Mouse (Mus musculus) layer of hippocampus, postnatal 36 days (tissue): ENCODE data around the gene Dcpp2. TPM values are rescaled to one million over a fixed set of nuclear protein-coding genes. Genes with fewer than 3 reads are reported as not detected.
"Not testable (repeated sequence)": the region's sequence is repeated elsewhere in the genome, so short reads cannot be mapped to it uniquely, and the experiment has no call there.

ENCODE experiments used
- DNase-seq, 2 experiments: peaks; one replicate each; pipeline ENCODE4 v3.0.0; 2022
- total RNA-seq, 2 experiments: library from RNA; stranded (reverse); gene quantifications; 2 replicates each; pipeline ENCODE4 v1.2.3; 2021

The Dcpp2 gene
- total RNA-seq, result not detected

DNA sequence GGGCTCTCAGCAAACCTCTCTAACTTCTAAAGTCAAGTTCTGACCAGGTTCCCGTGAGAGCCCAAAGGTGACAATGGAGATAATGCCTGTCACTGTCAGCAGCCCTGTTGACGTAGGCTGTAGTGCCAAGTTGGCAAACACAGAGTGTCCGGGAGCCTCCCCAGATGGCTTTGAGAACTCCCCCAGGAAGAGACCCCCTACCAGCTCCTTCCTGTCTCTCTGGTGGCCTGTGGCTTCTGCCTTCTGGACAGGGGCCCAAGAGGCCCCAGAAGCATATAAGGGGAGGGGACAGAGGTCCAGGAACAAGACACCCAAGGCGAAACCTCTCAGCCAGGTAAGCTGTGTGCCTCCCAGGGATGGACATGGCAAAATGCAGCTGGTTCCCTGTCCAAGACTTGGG, at the start of gene Dcpp2, which contains the start of gene Dcpp1:
Dcpp2 (plus strand) TSS at position 305 of the 400 bp plus-strand sequence.
Dcpp1 (plus strand) TSS at position 301 of the 400 bp plus-strand sequence.
- DNase-seq, result not testable (repeated sequence)

DNA sequence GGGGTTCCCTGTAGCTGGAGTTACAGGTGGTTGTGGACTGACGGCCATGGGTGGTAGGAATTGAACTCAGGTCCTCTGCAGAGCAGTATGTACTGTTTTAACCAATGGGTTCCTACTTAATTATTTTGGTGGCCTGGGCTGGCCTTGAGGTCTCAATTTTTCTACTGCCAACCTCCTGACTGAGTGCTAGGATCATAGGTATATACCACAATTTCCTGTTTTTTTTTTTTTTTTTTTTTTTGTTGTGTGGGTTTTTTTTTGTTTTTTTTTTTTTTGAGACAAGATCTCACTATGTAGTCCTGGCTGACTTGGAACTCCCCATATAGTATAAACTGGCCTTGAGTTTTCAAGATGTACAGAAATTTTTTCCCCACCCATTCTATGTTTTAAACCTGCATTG, 49.5 kb upstream of the Dcpp2 start:
- no peak for DNase-seq

DNA sequence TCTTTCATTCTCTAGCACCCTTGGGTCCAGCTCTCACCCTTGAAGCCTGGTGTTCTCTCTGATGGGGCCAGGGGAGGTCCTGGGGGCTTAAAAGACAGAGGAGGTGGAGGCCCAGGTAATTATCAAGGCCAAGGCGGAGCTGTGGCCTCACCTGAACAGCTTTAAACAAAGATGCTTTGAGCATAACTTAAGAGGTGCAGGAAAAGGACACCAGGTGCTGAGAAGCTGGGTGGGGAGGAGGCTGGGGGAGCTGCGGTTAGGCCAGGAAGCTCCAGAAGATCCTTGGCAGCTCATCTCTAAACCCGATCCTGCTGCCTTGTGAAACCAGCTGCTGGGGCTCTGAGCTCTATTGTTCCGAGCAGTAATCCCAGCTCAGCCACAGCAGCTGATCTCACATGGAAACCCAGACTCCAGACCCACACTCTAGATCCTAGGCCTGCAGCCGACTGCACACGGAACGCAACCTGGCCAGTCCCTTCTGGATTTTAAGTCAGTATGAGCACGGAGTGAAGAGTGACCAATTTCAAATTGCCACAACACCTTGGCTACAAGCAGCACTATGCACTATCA, 44.6 kb upstream of the Dcpp2 start, which contains the start of gene Prss33:
Prss33 (minus strand) TSS at position 51 of the 570 bp plus-strand sequence.
- DNase-seq, result no peak

DNA sequence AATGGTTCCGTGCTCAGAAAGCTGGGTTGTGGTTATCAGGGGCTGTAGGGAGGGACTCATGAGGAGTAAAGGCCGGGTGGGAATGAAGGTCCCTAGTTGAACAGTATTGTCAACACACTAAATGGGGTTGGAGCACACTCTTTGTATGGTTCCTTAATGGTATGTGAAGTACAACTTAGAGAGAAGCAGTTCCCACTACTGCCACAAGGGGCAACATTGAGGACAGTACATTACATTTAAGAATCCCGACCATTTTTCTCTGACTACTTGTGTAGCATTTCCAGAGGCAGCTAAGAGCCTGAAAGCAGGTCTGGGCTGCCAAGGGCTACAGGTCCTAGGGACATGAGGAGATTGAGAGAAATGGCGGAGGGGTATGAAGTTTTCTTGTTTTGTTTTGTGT, 39.5 kb upstream of the Dcpp2 start:
- DNase-seq, result no peak

DNA sequence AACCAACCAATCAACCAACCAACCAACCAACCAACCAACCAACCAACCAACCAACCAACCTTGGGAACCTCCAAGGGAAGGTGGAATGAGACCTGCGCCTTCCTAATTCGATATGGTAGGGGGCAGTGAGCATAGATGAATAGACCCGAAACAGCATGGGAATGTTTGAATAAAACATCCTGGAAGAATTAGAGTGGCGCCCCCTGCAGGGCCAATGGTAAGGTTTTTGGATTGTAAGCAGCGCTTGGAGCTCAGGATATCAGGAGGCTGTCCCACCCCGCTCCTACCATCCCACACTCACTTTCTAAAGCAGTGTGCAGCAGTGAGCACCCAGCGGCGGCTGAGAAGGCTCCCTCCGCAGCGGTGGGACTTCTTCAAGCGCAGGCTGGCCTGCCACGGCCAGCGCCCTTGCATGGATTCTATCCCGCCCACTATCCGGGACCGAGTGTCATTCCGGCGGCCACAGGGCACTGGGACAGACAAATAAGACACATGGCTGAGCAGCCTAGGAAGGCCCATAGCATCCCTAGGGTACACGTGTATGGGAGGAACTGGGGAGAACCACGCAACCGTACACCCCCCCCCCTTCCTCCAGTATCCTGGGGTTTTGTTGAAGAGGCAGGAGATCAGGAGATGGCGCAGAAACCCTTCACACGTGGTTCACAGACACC, 37.4 kb upstream of the Dcpp2 start:
- DNase-seq, result no peak

DNA sequence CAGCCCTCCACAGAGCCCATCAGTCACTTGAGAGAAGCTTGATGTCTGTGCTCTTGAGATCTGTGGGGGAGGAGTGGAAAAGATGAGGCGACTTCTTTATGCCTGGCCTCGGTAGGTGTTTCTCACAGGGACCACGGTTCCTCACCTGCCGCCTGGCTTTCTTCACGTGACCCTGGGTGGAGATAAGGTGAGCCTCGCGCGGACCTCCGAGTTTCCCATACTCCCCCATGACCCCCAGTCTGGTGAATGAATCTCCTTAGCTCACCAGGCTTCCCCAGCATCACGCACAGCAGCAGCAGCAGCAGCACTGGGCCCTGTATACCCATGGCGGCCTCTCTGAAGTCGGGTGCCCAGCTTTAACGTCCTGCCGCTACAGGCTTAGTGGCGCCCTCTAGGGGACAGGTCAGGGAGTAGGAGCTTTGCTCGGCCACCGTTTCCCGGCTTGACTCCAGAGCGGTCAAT, 36.8 kb upstream of the Dcpp2 start, which contains the start of the genes Prss32 and Prss41:
Prss32 (plus strand) TSS at position 44 of the 462 bp plus-strand sequence.
Prss41 (minus strand) TSS at position 361 of the 462 bp plus-strand sequence.
- no peak for DNase-seq

DNA sequence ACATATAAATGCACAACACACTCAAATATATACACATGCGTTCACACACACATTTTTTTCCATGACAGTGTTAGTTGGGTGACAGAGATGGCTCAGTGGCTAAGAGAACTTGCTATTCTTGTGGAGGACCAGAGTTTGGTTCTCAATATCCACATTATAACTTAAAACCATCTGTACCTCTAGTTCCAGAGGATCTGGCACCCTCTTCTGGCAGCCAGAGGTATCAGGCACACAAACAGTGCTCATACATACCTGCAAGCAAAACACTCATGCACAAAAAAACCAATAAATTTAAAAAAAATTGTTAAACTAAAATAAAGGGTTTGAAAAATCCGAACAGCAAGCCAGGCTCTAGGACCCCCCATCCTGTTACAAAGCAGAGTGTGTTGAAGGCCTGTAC, 30.7 kb upstream of the Dcpp2 start:
- DNase-seq, result no peak

DNA sequence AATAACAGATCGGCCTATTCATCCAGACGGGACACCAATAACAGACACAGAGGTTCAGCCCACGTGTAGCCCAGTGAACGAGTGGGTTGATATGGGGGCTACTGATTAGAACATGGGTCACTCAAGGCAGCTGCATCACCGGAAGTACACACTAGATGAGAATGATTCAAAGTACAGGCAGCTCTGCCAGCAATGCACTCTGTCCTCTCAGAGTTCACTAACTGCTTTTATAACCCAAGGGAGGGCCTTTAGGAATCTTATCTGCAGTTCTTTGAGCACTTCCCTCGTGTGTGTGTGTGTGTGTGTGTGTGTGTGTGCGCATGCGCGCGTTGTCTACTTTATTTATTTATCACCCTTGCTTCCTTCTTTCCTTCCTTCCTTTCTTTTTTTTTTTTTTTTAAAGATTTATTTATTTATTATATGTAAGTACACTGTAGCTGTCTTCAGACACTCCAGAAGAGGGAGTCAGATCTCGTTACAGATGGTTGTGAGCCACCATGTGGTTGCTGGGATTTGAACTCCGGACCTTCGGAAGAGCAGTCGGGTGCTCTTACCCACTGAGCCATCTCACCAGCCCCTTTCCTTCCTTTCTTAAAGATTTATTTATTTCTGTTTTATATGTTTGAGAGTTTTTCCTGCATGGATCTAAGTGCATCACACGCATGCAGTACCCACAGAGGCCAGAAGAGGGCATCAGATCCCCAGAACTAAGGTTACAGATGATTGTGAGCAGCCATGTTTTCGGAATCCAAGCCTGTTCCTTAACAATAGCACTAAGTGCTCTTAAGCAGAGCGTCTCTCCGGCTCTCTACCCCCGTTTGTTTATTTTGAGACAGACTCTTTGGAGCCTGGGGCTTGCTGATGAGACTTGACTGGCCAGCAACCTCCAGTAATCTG, 29.6 kb upstream of the Dcpp2 start:
- peak in 1 of 2 experiments; percentile 21 for DNase-seq

DNA sequence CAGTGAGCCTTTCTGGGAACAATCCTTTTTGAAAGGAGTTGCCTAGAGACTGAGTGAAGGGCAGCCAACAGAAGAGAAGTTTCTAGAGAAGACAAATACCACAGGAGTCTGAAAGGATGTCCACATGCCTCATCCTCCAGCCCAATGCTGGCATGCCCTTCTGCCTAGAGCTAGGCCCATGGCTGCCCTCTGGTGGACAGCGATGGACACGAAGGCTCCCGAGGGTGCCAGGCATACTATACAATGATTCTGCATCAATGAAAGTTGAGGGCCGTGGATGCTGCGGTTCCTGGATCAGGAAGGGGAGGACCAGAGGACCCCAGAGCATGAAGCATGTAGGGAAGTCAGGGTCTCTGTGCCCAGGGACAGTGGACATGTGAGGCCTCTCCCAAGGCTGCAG, 27.4 kb upstream of the Dcpp2 start:
- DNase-seq, result no peak

DNA sequence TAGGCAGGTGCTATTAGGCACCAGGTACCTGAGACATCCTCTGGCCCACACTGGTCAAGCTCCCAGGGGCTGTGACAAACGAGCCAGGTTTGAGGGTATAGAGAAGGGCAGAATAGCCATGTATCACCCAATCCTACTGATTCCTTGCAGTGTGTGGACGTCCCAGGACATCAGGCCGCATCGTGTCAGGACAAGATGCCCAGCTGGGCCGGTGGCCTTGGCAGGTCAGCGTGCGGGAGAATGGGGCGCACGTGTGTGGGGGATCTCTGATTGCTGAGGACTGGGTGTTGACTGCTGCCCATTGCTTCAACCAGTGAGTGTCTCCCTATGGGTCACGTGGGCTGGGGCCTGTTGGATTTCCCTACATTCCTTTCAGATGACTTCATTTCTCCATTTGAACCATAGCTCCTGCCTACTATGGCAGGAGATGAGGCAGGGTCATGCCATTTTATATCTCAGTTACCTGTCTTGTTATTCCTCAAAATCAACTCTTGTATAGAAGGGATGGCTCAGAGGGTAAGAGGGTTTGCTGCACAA, 26.4 kb upstream of the Dcpp2 start:
- DNase-seq, result no peak

DNA sequence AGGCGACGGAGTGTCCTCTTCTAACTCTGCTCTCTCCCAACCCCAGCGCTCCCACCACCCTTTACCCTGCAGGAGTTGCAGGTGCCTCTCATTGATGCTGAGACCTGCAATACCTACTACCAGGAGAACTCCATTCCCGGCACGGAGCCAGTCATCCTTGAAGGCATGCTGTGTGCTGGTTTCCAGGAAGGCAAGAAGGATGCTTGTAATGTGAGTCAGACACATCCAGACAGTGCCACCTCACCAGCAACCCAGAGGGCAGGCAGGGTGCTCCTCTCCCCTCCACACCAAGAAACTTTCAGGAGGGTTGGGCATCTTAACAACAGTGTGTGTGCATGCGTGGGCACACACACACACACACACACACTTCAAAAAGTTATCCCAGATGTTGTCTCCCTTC, 23.5 kb upstream of the Dcpp2 start:
- DNase-seq, result no peak

DNA sequence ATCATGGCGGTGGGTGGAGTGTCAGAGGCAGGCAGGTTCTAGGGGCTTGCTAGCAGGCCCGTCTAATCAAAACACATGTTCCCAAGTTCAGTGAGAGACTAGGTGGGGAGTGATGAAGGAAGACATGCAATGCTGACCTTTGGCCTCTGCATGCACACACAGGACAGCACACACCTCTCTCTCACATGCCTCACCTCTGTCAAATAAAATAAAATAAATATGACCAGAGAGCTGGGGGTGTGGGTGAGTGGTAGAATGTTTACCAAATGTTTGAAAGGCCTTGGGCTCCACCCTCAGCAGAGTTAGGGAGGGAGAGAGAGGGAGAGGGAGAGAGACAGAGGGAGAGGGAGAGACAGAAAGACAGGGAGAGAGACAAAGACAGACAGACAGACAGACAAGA, 22.8 kb upstream of the Dcpp2 start:
- no peak for DNase-seq

DNA sequence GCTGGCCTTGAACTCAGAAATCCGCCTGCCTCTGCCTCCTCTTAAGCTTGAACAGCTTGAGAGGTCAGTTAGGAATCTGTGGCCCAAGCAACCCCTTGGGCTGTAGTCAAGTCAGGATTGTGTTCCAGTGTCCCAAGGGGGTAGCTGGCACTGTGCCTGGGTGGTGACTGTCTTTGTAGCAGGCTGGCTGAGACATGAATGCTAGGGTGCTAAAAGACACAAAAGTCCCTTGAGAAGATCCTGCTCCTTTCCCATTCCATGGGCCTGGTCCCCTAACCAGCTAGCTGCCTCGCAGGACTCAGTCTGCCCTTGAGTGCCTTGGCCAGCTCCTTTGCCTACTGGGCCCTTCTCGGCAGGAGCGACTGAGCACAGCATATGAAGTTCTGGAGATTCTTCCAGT, 17.8 kb upstream of the Dcpp2 start:
- no peak for DNase-seq

DNA sequence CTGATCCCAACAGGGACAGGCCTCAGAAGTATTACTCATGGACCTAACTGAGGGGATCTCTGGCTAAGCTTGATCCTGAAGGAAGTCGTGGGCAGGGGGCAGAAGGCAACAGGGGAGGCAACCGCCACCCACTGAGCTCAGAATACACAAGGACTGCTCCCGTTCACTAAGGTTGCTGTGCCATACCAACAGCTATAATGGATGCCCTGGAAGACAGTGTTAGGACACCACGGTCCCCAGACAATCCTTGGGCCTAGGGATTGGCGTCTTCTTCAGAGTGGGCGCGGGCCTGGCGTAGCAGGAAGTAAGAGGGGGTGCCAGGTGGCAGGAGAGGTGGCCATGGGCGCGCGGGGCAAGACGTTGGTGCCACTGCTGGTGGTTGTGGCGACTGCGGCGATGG, 12.9 kb upstream of the Dcpp2 start, which contains the start of gene Prss21:
Prss21 (plus strand) TSS at position 301 of the 400 bp plus-strand sequence.
- no peak for DNase-seq

DNA sequence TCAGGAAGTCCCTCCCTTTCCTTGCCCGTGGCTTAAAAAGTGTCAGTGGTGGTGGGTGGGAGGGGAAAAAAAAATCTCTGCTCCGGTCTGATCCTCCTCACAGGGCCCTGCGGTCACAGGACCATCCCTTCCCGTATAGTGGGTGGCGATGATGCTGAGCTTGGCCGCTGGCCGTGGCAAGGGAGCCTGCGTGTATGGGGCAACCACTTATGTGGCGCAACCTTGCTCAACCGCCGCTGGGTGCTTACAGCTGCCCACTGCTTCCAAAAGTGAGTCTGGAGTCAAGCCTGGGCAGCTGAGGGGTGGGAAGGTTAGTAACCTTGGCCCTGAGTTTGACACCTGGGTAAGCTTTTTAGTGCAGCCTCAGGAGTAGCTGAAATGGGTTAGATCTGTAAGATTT, 12.2 kb upstream of the Dcpp2 start:
- DNase-seq, result no peak

DNA sequence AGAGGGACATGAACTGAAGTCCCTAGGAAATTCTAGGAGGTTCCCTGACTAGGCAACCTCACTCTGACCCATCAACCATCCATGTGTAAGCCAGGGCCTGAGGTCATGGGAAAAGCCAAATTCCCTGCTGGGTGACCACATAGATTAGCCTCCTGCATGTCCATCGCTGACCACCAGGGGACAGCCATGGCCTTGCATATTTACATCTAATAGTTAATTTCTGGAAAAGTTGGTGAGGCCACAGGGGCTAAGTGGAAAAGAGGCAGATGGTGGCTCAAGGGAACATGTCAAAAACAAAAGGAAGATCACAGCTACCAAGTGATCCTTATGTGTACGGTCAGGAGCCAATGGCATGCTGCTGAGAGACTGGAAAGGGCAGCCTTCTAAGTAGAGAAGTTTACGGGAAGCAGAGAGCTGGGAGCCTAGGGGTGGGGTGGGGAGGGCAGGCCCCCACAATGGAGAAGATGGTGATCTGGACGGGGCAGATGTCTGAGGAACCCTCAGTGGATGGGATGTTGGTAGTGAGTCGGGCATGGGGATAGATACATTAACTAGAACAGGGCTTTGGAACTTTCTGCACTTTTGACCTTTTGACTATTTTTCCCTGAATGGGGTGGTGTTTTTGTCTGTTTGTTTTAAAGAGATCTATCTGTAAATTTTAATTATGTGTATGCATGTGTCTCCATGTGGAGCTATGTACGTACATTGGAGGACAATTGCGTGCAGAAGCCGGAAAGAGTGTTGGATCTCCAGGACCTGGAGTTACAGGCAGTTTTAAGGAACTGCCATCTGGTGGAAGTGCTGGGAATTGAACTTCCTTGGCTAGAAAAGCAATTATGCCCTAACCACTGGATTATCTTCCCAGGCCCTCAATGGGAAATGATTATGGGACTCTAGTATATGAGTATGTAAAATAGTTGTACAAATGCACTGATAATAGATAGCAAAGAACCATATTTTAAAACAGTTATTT, 6.5 kb upstream of the Dcpp2 start:
- DNase-seq, result peak in 1 of 2 experiments; percentile 16

DNA sequence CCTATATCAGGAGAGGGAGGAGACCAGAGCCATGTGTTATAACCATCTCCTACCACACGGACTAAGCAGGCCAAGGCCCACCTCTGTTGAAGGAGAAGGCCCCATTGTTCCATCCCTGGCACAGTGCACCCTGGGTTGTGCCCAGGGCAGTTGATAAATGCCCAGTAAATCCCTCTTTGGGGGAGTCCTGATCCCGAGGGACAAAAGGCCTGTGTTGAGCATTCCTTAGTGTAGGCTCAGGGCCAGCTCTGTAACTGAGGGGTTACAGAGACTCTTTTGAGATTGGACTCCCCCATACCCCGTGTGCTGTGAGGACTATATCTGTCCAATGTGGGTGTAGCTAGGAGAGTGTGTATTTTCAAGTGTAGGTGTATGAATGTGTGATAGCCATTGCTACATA, 3.9 kb upstream of the Dcpp2 start:
- DNase-seq, result peak; percentile 18 to 28

DNA sequence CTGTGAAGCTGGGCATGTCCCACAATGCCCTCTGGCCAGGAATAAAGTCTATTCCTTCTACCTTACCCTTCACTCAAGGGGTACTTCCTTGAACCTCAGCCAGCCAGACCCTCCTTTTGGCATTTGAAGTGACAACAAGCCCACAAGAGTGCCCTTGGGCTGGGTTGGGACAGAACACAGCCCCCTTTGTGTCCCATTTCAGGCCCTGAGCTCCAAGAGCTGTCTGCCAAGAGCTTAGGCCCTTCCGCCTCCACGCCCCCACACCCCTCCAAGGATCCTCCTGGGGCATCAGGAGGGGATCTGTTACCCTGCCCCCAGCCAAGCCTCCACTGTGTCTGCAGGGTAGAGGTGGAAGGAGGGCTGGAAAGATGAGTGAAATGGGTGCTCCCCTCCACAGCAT, 3.5 kb upstream of the Dcpp2 start:
- DNase-seq, result no peak

DNA sequence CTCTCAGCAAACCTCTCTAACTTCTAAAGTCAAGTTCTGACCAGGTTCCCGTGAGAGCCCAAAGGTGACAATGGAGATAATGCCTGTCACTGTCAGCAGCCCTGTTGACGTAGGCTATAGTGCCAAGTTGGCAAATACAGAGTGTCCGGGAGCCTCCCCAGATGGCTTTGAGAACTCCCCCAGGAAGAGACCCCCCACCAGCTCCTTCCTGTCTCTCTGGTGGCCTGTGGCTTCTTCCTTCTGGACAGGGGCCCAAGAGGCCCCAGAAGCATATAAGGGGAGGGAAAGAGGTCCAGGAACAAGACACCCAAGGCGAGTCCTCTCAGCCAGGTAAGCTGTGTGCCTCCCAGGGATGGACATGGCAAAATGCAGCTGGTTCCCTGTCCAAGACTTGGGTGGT, 36.5 kb downstream of the Dcpp2 start, which contains the start of gene Dcpp3:
Dcpp3 (plus strand) TSS at position 301 of the 400 bp plus-strand sequence.
- not testable (repeated sequence) for DNase-seq

DNA sequence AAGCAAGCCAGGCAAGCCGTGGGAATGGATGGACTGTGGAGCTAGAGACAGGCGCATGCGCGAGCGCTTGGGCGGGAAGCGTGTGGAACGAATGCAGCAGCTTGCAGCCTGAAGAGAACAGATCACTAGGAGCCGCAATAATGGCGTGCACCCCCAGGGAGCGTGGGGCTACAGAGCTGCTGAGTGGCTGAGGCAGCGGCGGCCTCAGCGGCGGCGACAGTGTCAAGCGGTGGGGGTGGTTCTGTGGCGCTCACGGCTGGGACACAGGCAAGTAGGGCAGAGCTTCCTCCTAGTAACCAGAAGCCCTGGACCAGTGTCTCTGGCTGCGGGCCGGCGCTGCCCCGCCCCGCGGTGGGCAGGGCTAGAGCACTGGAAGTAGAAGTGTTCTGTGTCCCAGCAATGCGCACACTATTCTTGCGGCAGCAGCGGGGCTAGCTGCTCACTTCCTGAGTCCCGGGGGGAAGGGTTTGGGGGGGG, 43.9 kb downstream of the Dcpp2 start:
- peak; percentile 88 to 91 for DNase-seq

DNA sequence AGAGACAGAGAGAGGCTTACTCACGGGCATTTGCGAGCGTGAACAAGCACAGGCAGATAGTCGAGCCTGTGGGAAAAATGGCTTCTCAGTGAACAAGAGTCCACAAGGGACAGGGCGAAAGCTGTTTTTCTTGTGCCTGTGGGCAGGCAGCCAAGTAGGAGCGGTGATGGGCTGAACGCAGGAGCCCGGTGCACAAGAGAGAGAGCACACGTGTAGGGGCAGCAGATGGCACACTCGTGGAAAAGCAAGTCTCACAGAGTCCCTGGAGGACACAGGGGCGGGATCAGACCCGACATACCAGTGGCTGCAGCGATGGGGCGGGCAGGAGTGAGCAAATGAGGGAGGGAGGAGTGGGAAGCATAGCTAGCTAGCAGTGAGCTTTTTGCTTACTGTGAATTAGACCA, 44.4 kb downstream of the Dcpp2 start:
- peak; percentile 41 to 42 for DNase-seq
